10 mouse cellular contexts compared by ENCODE assay signal in genomic region chr14:23785921-23786686, GRCm38 (mm10).
DNase-seq lines count a peak whose midpoint lies in the region; ATAC-seq and TF ChIP-seq lines count a peak whose summit lies in the region.
"Had no signal": no experiment of that assay in that cellular context is flagged by ENCODE, and none has a peak within 500 bp of the region (broad histone marks: within the 10 kb centered on the region; RNA-seq: fewer than 3 reads in every experiment).

No protein-coding gene starts in this region.

- no peak for TF ChIP-seq EP300 in CH12.LX (IDR thresholded peaks at IDR 0.05; ENCODE audit: low read length)

- H3K27ac ChIP-seq in kidney, postnatal 0 days: peak overlapping the region; percentile 36; the same call in 1 of the 2 replicates
- no peak overlapping the region for H3K27ac ChIP-seq in CH12.LX (ENCODE audit: insufficient read depth, low read depth)
- H3K27ac ChIP-seq in intestine, embryonic 14.5 days (ENCODE audit: low read depth): peak overlapping the region; percentile 89
- H3K27ac ChIP-seq in midbrain, embryonic 15.5 days: no peak overlapping the region
- H3K27ac ChIP-seq: hindbrain, embryonic 13.5 days had no signal

- H3K4me3 ChIP-seq in kidney, postnatal 0 days (replicated peaks; ENCODE audit: low read depth, low read length): no peak overlapping the region
- no peak overlapping the region for H3K4me3 ChIP-seq in CH12.LX (replicated peaks in 1 of 3; ENCODE audit: low read depth in 2 of 3, low read length in 2 of 3, poor library complexity in 1 of 3)
- H3K4me3 ChIP-seq in intestine, embryonic 14.5 days (ENCODE audit: low read depth, low read length): no peak overlapping the region
- no peak overlapping the region for H3K4me3 ChIP-seq in midbrain, embryonic 15.5 days
- H3K4me3 ChIP-seq: hindbrain, embryonic 13.5 days had no signal

- in situ Hi-C loops in CH12.LX (cut with MboI; ENCODE audit: low pct_ligation_motif_present, low pct_unique_long_range_greater_than_20kb, low sequenced_read_pairs): no loop called here

- H3K4me2 ChIP-seq in kidney, postnatal 0 days (ENCODE audit: low read length): peak overlapping the region; percentile 37
- peak overlapping the region; percentile 30; the same call in 1 of the 2 replicates for H3K4me2 ChIP-seq in CH12.LX (ENCODE audit: insufficient read depth, low read depth, poor library complexity, severe bottlenecking)
- peak overlapping the region; percentile 36 for H3K4me2 ChIP-seq in intestine, embryonic 14.5 days (ENCODE audit: low read length)
- H3K4me2 ChIP-seq in midbrain, embryonic 15.5 days: no peak overlapping the region
- H3K4me2 ChIP-seq: hindbrain, embryonic 13.5 days had no signal

- no peak for TF ChIP-seq CTCF in kidney, postnatal 0 days (IDR thresholded peaks at IDR 0.05; ENCODE audit: low read depth)
- TF ChIP-seq CTCF in CH12.LX (conservative IDR thresholded peaks at IDR 0.05 in 1 of 2, IDR thresholded peaks at IDR 0.05 in 1 of 2; ENCODE audit: low read depth in 2 of 2, low read length in 2 of 2): no peak

- no peak overlapping the region for H3K9ac ChIP-seq in kidney, postnatal 0 days (ENCODE audit: low read depth, low read length)
- H3K9ac ChIP-seq in CH12.LX (ENCODE audit: insufficient read depth, low read depth): no peak overlapping the region
- no peak overlapping the region for H3K9ac ChIP-seq in intestine, embryonic 14.5 days (ENCODE audit: low read length)
- H3K9ac ChIP-seq in midbrain, embryonic 15.5 days: no peak overlapping the region
- H3K9ac ChIP-seq: hindbrain, embryonic 13.5 days had no signal

- DNase-seq in kidney, postnatal 0 days (ENCODE audit: low spot score): peak; percentile 44
- no peak for DNase-seq in kidney, adult 9 months
- no peak for DNase-seq in CH12.LX (ENCODE audit: extremely low read depth)
- peak; percentile 66 for DNase-seq in intestine, embryonic 14.5 days (ENCODE audit: low spot score)
- DNase-seq in mesoderm, embryonic 11.5 days (ENCODE audit: low read depth, low spot score): peak; percentile 38
- no peak for DNase-seq in spleen, adult 12 weeks (ENCODE audit: low spot score)
- no peak for DNase-seq in embryo, embryonic 10 days (ENCODE audit: low spot score)
- DNase-seq: adrenal gland, adult 2 months had no signal

- no peak for TF ChIP-seq RAD21 in CH12.LX (IDR thresholded peaks at IDR 0.05; ENCODE audit: low read depth, low read length)

- dilution Hi-C loops in CH12.LX (cut with MboI; ENCODE audit: extremely low pct_ligation_motif_present, extremely low pct_unique_long_range_greater_than_20kb, low sequenced_read_pairs): no loop called here

- H3K9me3 ChIP-seq in kidney, postnatal 0 days (replicated peaks; ENCODE audit: low read length): no peaks in the 10 kb centered on the region
- no peaks in the 10 kb centered on the region for H3K9me3 ChIP-seq in CH12.LX (replicated peaks; ENCODE audit: low read length)
- H3K9me3 ChIP-seq in intestine, embryonic 14.5 days (ENCODE audit: control insufficient read depth, low read length): no peaks in the 10 kb centered on the region
- H3K9me3 ChIP-seq in midbrain, embryonic 15.5 days: no peaks in the 10 kb centered on the region
- H3K9me3 ChIP-seq: hindbrain, embryonic 13.5 days had no signal

- H3K4me1 ChIP-seq in kidney, postnatal 0 days (replicated peaks; ENCODE audit: insufficient read depth, low read length): peaks cover 12% of the 10 kb centered on the region
- H3K4me1 ChIP-seq in CH12.LX (ENCODE audit: control insufficient read depth in 1 of 2, insufficient read depth in 2 of 2): no peaks in the 10 kb centered on the region
- H3K4me1 ChIP-seq in intestine, embryonic 14.5 days (replicated peaks; ENCODE audit: control insufficient read depth, insufficient read depth, low read length): peaks cover 22% of the 10 kb centered on the region
- H3K4me1 ChIP-seq in midbrain, embryonic 15.5 days: peaks cover 20% of the 10 kb centered on the region

- no peak for TF ChIP-seq POLR2A in CH12.LX (IDR thresholded peaks at IDR 0.05; ENCODE audit: low read depth, low read length)

- WGBS in kidney, postnatal 0 days: 26% methylated on average over 10 of the region's 10 CpGs
- WGBS in intestine, embryonic 14.5 days: 35% methylated on average over 10 of the region's 10 CpGs
- WGBS in midbrain, embryonic 15.5 days: 68% methylated on average over 10 of the region's 10 CpGs

- H3K36me3 ChIP-seq in kidney, postnatal 0 days (ENCODE audit: insufficient read depth, low read length): no peaks in the 10 kb centered on the region
- H3K36me3 ChIP-seq in CH12.LX (replicated peaks in 1 of 2; ENCODE audit: control insufficient read depth in 1 of 2, insufficient read depth in 1 of 2, low read length in 1 of 2): no peaks in the 10 kb centered on the region
- H3K36me3 ChIP-seq in intestine, embryonic 14.5 days (ENCODE audit: control insufficient read depth, insufficient read depth, low read length): no peaks in the 10 kb centered on the region
- no peaks in the 10 kb centered on the region for H3K36me3 ChIP-seq in midbrain, embryonic 15.5 days (replicated peaks)
- H3K36me3 ChIP-seq: hindbrain, embryonic 13.5 days had no signal

- no peaks in the 10 kb centered on the region for H3K27me3 ChIP-seq in kidney, postnatal 0 days (ENCODE audit: insufficient read depth, low read length)
- H3K27me3 ChIP-seq in CH12.LX (replicated peaks): no peaks in the 10 kb centered on the region
- no peaks in the 10 kb centered on the region for H3K27me3 ChIP-seq in intestine, embryonic 14.5 days (replicated peaks; ENCODE audit: control insufficient read depth, insufficient read depth, low read length)
- H3K27me3 ChIP-seq in midbrain, embryonic 15.5 days (replicated peaks): no peaks in the 10 kb centered on the region
- H3K27me3 ChIP-seq: hindbrain, embryonic 13.5 days had no signal

- no peak for ATAC-seq in kidney, postnatal 0 days (replicated peaks; ENCODE audit: low FRiP score, low read depth)
- ATAC-seq in intestine, embryonic 14.5 days (replicated peaks; ENCODE audit: low FRiP score, low TSS enrichment, low read depth): peak; percentile 79
- no peak for ATAC-seq in midbrain, embryonic 15.5 days (replicated peaks)

- H3K79me2 ChIP-seq in CH12.LX (replicated peaks; ENCODE audit: control insufficient read depth, extremely low read depth, insufficient read depth, poor library complexity, severe bottlenecking): no peaks in the 10 kb centered on the region

TF ChIP-seq in CH12.LX, 34 proteins besides CTCF, POLR2A, EP300 and RAD21:
- no peak for TF ChIP-seq ZC3H11A (IDR thresholded peaks at IDR 0.05; ENCODE audit: low read depth, low read length)
- no peak for TF ChIP-seq TCF12 (IDR thresholded peaks at IDR 0.05; ENCODE audit: low read depth, low read length)
- no peak for TF ChIP-seq UBTF (IDR thresholded peaks at IDR 0.05; ENCODE audit: low read depth, low read length)
- no peak for TF ChIP-seq USF1 (IDR thresholded peaks at IDR 0.05; ENCODE audit: low read depth, low read length)
- no peak for TF ChIP-seq BHLHE40 (IDR thresholded peaks at IDR 0.05; ENCODE audit: low read depth, low read length)

Comparison
In these comparisons a context has a peak if more than half of its experiments do, and no peak if none do; other contexts are left out.
1. DNase-seq: peak in kidney, postnatal 0 days (single experiment), intestine, embryonic 14.5 days (single experiment) and mesoderm, embryonic 11.5 days (single experiment); none in kidney, adult 9 months (single experiment), CH12.LX (single experiment), spleen, adult 12 weeks (single experiment) and embryo, embryonic 10 days (single experiment).
2. H3K27ac ChIP-seq: peak in kidney, postnatal 0 days (single experiment) and intestine, embryonic 14.5 days (single experiment); none in CH12.LX (single experiment) and midbrain, embryonic 15.5 days (single experiment).